In the genomic region with DNA sequence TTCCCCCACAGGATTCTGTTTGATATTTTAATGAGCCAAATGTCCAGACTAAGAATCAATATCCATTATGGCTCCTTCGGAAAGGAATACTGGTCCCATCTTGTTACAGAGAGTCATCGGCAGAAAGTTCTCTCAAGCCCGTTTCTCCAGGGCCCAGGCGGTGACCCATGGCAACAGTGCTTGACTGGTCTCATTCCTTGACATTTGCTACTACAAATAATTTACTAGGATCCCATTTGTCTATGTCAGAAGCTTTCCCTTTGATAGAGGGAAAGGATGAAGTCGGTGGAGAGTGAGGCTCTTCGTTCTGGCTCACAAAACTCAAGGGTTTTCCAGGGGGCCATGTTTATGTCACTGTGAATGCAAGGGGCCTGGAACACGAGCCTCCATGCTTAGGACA, we compare ENCODE assay signal across 24 mouse cellular contexts. TPM values are rescaled to one million over a fixed set of nuclear protein-coding genes. Genes with fewer than 3 reads are reported as not detected.
"Had no signal": no experiment of that assay in that cellular context is flagged by ENCODE, and none has a peak within 500 bp of the region (broad histone marks: within the 10 kb centered on the region; RNA-seq: fewer than 3 reads in every experiment).

No protein-coding gene starts in this region.

- ATAC-seq: forebrain, embryonic 16.5 days; hindbrain, embryonic 16.5 days; inflammation-experienced regulatory T-cells, adult 6 months; intestine, embryonic 15.5 days; intestine, postnatal 0 days had no signal

- H3K4me3 ChIP-seq: gastrocnemius, adult 2 months; heart, adult 2 months; heart, embryonic 10.5 days; heart, embryonic 12.5 days; intestine, embryonic 15.5 days; layer of hippocampus, adult 2 months; left cerebral cortex, adult 2 months; limb, embryonic 10.5 days; limb, embryonic 12.5 days; liver, embryonic 13.5 days; liver, embryonic 15.5 days had no signal

- H3K4me2 ChIP-seq: heart, embryonic 12.5 days; hindbrain, embryonic 14.5 days; intestine, embryonic 15.5 days; limb, embryonic 12.5 days; liver, embryonic 11.5 days; liver, embryonic 13.5 days; liver, embryonic 15.5 days had no signal

- H3K36me3 ChIP-seq: heart, embryonic 10.5 days; heart, embryonic 12.5 days; intestine, embryonic 15.5 days; limb, embryonic 10.5 days; limb, embryonic 12.5 days; liver, embryonic 13.5 days; liver, embryonic 15.5 days had no signal

- H3K9ac ChIP-seq: heart, embryonic 12.5 days; hindbrain, embryonic 14.5 days; intestine, embryonic 15.5 days; limb, embryonic 12.5 days; liver, embryonic 13.5 days; liver, embryonic 15.5 days had no signal

- H3K27me3 ChIP-seq: heart, embryonic 12.5 days; intestine, embryonic 15.5 days; limb, embryonic 12.5 days; liver, embryonic 13.5 days; liver, embryonic 15.5 days had no signal

- H3K27ac ChIP-seq: gastrocnemius, adult 2 months; heart, adult 2 months; heart, embryonic 10.5 days; hindbrain, embryonic 14.5 days; intestine, embryonic 15.5 days; layer of hippocampus, adult 2 months; left cerebral cortex, adult 2 months; limb, embryonic 10.5 days; limb, embryonic 12.5 days; liver, embryonic 13.5 days; liver, embryonic 15.5 days had no signal

- H3K4me1 ChIP-seq: heart, embryonic 10.5 days; heart, embryonic 12.5 days; intestine, embryonic 15.5 days; limb, embryonic 10.5 days; limb, embryonic 12.5 days; liver, embryonic 13.5 days; liver, embryonic 15.5 days had no signal

- DNase-seq: gastrocnemius, adult 2 months; gastrocnemius, postnatal 10 days; gastrocnemius, postnatal 25 days; heart, adult 2 months; heart, postnatal 10 days; heart, postnatal 4 days; kidney, postnatal 14 days; kidney, postnatal 36 days; liver; liver, embryonic 13.5 days had no signal

- H3K9me3 ChIP-seq: heart, embryonic 10.5 days; intestine, embryonic 15.5 days; limb, embryonic 10.5 days; limb, embryonic 12.5 days; liver, embryonic 13.5 days; liver, embryonic 15.5 days had no signal

RNA-seq across cellular contexts. Expression of a gene that starts 52.0 kb away (rescaled TPM):
- polyA plus RNA-seq: inflammation-experienced regulatory T-cells, adult 6 months had no signal
